Mouse (Mus musculus): Measurements from ENCODE around the gene Bloc1s3. TPM values are rescaled to one million over a fixed set of nuclear protein-coding genes. Genes with fewer than 3 reads are reported as not detected.
"Not testable (repeated sequence)": the region's sequence is repeated elsewhere in the genome, so short reads cannot be mapped to it uniquely, and the experiment has no call there.

The Bloc1s3 gene
- polyA plus RNA-seq, 1 experiment, result 24.9 TPM

DNA sequence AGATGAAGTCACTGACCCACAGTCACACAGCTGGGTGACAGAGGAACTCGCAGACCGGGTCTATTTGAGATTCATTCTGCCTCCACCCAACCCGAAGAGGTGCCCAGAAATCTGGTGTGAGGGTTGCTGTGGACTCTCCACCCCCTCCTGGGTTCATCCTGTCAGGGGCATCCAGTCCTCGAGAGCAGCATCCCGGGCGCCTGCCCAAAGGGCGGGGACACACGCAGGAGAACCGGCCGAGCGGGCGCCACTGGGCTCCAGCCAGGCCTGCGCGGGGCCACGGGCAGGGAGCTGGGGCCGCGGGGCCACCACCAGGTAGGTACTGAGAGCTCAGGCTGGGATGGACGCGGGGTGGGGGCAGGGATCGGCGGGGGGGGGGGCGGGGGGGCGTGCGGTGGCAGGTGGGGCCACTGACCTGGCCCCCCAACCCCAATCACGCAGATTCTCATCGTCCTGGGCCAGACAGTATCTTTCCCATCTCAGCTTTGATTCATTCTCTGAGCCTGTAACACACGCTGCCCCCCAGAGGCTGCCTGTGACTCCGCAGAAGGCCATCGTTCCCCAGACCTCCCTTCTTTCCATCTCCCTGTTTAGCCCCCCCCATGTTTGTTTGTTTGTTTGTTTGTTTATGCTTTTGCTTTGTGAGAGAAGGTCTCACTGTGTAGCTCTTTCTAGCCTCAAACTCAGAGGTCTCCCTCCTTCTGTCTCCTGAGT, 9.6 kb upstream of the Bloc1s3 start, which contains the start of gene Nkpd1:
Gene Nkpd1 (plus strand): TSS at position 187 of the 714 bp plus-strand sequence.
- TF ChIP-seq POLR2A (IDR thresholded peaks at IDR 0.05; ENCODE audit: low read depth, low read length), result no peak
- TF ChIP-seq CTCF (IDR thresholded peaks at IDR 0.05; ENCODE audit: extremely low read depth, insufficient read length, insufficient replicate concordance, low read depth, low read length), result peak; percentile 8; the same call in 1 of the 2 replicates
- Histone ChIP-seq H3K36me3 (ENCODE audit: control insufficient read depth, insufficient read depth, low read length) (no peaks in the 10 kb centered on the region), H3K27me3 (ENCODE audit: control insufficient read depth, insufficient read depth, low read length) (peaks cover 16% of the 10 kb centered on the region), H3K27ac (ENCODE audit: insufficient read depth, low read depth, low read length) (no peak within 1 kb of the TSS), H3K4me3 (ENCODE audit: low read depth, low read length) (no peak within 1 kb of the TSS), H3K4me1 (ENCODE audit: control insufficient read depth, insufficient read depth, insufficient read length, low read length) (peaks cover 9% of the 10 kb centered on the region)
- WGBS, result 3% methylated on average over 25 of the region's 29 CpGs

- Histone ChIP-seq H3K4me3 (ENCODE audit: low read depth, low read length) (no peak overlapping the region), H3K4me1 (ENCODE audit: control insufficient read depth, insufficient read depth, insufficient read length, low read length) (peaks cover 13% of the 10 kb centered on the region), H3K27ac (ENCODE audit: insufficient read depth, low read depth, low read length) (no peak overlapping the region), H3K27me3 (ENCODE audit: control insufficient read depth, insufficient read depth, low read length) (no peaks in the 10 kb centered on the region), H3K36me3 (ENCODE audit: control insufficient read depth, insufficient read depth, low read length) (no peaks in the 10 kb centered on the region)
- WGBS, result 79% methylated on average over 6 of the region's 6 CpGs
- TF ChIP-seq CTCF (IDR thresholded peaks at IDR 0.05; ENCODE audit: extremely low read depth, insufficient read length, insufficient replicate concordance, low read depth, low read length) (no peak), POLR2A (IDR thresholded peaks at IDR 0.05; ENCODE audit: low read depth, low read length) (no peak)
Observed at GRCm38 (mm10) chr7:19512353-19512752, 4.2 kb upstream of the Bloc1s3 start.

GRCm38 (mm10) chr7:19511934-19512333, 3.8 kb upstream of the Bloc1s3 start:
- H3K4me1 ChIP-seq (ENCODE audit: control insufficient read depth, insufficient read depth, insufficient read length, low read length), result peaks cover 15% of the 10 kb centered on the region
- H3K27ac ChIP-seq (ENCODE audit: insufficient read depth, low read depth, low read length); H3K27me3 ChIP-seq (ENCODE audit: control insufficient read depth, insufficient read depth, low read length); H3K4me3 ChIP-seq (ENCODE audit: low read depth, low read length); H3K36me3 ChIP-seq (ENCODE audit: control insufficient read depth, insufficient read depth, low read length): not testable (repeated sequence)
- 71% methylated on average over 7 of the region's 7 CpGs for WGBS

DNA sequence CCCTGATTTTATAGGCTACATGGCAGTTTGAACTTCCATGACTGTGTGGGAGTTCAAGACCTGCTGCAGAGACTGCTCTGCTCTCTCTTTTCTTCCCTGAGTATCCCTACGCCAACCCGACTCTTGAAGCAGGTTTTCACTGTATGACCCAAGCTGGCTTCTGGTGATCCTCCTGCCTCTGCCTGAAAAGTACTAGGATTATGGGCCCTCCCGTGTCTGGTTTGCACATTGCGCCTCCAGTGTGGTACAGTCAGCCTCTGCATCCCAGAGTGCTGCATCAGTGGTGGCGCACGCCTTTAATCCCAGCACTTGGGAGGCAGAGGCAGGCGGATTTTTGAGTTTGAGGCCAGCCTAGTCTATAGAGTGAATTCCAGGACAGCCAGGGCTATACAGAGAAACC, 1.6 kb upstream of the Bloc1s3 start:
- peaks cover 14% of the 10 kb centered on the region for H3K4me1 ChIP-seq (ENCODE audit: control insufficient read depth, insufficient read depth, insufficient read length, low read length)
- H3K4me3 ChIP-seq (ENCODE audit: low read depth, low read length), result no peak overlapping the region
- no peaks in the 10 kb centered on the region for H3K36me3 ChIP-seq (ENCODE audit: control insufficient read depth, insufficient read depth, low read length)
- WGBS, result 93% methylated on average over 7 of the region's 7 CpGs
- no peaks in the 10 kb centered on the region for H3K27me3 ChIP-seq (ENCODE audit: control insufficient read depth, insufficient read depth, low read length)
- TF ChIP-seq CTCF (IDR thresholded peaks at IDR 0.05; ENCODE audit: extremely low read depth, insufficient read length, insufficient replicate concordance, low read depth, low read length), result no peak
- TF ChIP-seq POLR2A (IDR thresholded peaks at IDR 0.05; ENCODE audit: low read depth, low read length), result no peak
- no peak overlapping the region for H3K27ac ChIP-seq (ENCODE audit: insufficient read depth, low read depth, low read length)

- Histone ChIP-seq H3K27me3 (ENCODE audit: control insufficient read depth, insufficient read depth, low read length) (no peaks in the 10 kb centered on the region), H3K4me1 (ENCODE audit: control insufficient read depth, insufficient read depth, insufficient read length, low read length) (peaks cover 14% of the 10 kb centered on the region), H3K4me3 (ENCODE audit: low read depth, low read length) (peak overlapping the region; percentile 83), H3K36me3 (ENCODE audit: control insufficient read depth, insufficient read depth, low read length) (no peaks in the 10 kb centered on the region), H3K27ac (ENCODE audit: insufficient read depth, low read depth, low read length) (no peak overlapping the region)
- WGBS, result 5% methylated on average over 15 of the region's 15 CpGs
- TF ChIP-seq CTCF (IDR thresholded peaks at IDR 0.05; ENCODE audit: extremely low read depth, insufficient read length, insufficient replicate concordance, low read depth, low read length), result no peak
- TF ChIP-seq POLR2A (IDR thresholded peaks at IDR 0.05; ENCODE audit: low read depth, low read length), result no peak
Observed at GRCm38 (mm10) chr7:19508924-19509568, 879 bp upstream of the Bloc1s3 start.

DNA sequence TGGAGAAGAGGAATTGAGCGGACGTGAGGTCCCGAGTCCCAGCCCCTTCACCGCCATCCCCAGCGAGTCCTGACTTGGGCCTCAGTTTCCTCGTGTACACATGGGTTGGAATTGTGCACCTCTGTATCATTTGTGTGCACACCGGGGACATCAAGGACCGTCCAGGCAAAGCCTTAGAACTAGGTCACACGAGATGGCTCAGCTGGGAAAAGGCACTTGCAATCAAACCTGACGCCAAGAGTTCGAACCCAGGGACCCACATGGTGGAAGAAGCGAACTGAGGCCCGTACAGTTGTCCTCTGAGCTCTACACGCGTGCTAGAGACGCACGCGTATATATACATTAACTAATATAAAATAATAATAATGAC, 570 bp downstream of the Bloc1s3 start:
- H3K27ac ChIP-seq (ENCODE audit: insufficient read depth, low read depth, low read length), result no peak overlapping the region
- 4% methylated on average over 18 of the region's 18 CpGs for WGBS

DNA sequence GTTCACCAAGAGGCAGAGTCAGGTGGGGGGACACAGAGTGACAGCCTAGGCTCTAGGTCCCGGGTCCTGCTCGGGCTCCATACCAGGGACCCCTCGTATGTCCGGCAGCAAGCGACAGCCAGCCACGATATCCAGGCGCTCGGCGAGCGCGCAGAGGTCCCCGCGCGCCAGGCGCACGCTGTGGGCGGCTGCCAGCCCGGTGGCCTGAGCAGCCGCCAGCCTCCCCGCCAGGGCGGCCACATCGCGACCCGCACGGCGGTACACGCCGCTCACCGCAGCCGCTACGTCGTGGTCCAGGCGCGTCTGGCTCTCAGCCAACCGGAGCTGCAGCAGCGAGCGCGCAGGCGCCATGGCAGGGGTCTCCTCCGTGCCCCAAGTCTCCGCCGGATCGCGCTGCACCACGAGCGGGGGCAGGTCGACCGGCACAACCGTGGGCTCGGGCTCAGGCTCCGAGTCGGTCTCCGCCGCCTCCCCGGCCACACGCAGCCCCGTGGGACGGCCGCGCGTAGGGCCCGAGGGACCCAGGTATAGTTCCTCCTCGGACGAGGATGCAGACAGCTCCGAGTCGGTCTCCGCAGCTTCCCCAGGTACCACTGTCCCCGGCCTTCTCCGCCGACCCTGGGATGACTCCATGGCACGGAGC, 1.1 kb downstream of the Bloc1s3 start:
- H3K4me3 ChIP-seq (ENCODE audit: low read depth, low read length), result peak overlapping the region; percentile 83
- peaks cover 16% of the 10 kb centered on the region for H3K4me1 ChIP-seq (ENCODE audit: control insufficient read depth, insufficient read depth, insufficient read length, low read length)
- TF ChIP-seq POLR2A (IDR thresholded peaks at IDR 0.05; ENCODE audit: low read depth, low read length) (no peak), CTCF (IDR thresholded peaks at IDR 0.05; ENCODE audit: extremely low read depth, insufficient read length, insufficient replicate concordance, low read depth, low read length) (no peak)
- H3K27ac ChIP-seq (ENCODE audit: insufficient read depth, low read depth, low read length), result no peak overlapping the region
- H3K27me3 ChIP-seq (ENCODE audit: control insufficient read depth, insufficient read depth, low read length), result no peaks in the 10 kb centered on the region
- WGBS, result 7% methylated on average over 71 of the region's 71 CpGs
- H3K36me3 ChIP-seq (ENCODE audit: control insufficient read depth, insufficient read depth, low read length), result no peaks in the 10 kb centered on the region

More for the DNA sequence above, 570 bp downstream of the Bloc1s3 start:
- Histone ChIP-seq H3K4me1 (ENCODE audit: control insufficient read depth, insufficient read depth, insufficient read length, low read length) (peaks cover 16% of the 10 kb centered on the region), H3K4me3 (ENCODE audit: low read depth, low read length) (peak overlapping the region; percentile 83), H3K27me3 (ENCODE audit: control insufficient read depth, insufficient read depth, low read length) (no peaks in the 10 kb centered on the region), H3K36me3 (ENCODE audit: control insufficient read depth, insufficient read depth, low read length) (no peaks in the 10 kb centered on the region)
- no peak for TF ChIP-seq POLR2A (IDR thresholded peaks at IDR 0.05; ENCODE audit: low read depth, low read length)
- no peak for TF ChIP-seq CTCF (IDR thresholded peaks at IDR 0.05; ENCODE audit: extremely low read depth, insufficient read length, insufficient replicate concordance, low read depth, low read length)

Data from small intestine, adult 2 months (tissue).